Mouse (Mus musculus) C2C12 (cell line): ENCODE results near the gene Gm20388.

ENCODE experiments used
- CTCF ChIP-seq: IDR thresholded peaks from one replicate; pipeline ENCODE4 v1.5.1; 2011; ENCODE audit not compliant: control insufficient read depth, insufficient read depth, insufficient read length
- MAX ChIP-seq: IDR thresholded peaks from one replicate; pipeline ENCODE4 v1.6.1; 2011; ENCODE audit warnings: mild to moderate bottlenecking, control low read depth

GRCm38 (mm10) chr8:121852464-121852863 lies 1941.8 kb downstream of the Gm20388 start:
- TF ChIP-seq CTCF = no peak
- no peak for TF ChIP-seq MAX
